Mouse (Mus musculus) lung, postnatal 0 days (tissue): ENCODE data around the gene Bmp8b. TPM values are rescaled to one million over a fixed set of nuclear protein-coding genes. Genes with fewer than 3 reads are reported as not detected.
"Not testable (repeated sequence)": the region's sequence is repeated elsewhere in the genome, so short reads cannot be mapped to it uniquely, and the experiment has no call there.

ENCODE experiments used
- ATAC-seq: fragments of 200-750 bp; cut with Nextera tagmentation; 2 replicates; pipeline ENCODE4 v1.8.0; 2017; ENCODE audit warnings: moderate library complexity
- DNase-seq: peaks from one replicate; pipeline ENCODE4 v3.0.0-alpha.2; 2016; ENCODE audit warnings: low spot score
- H3K27ac ChIP-seq: fragments of 300-500 bp; sonication (generic); 2 replicates; pipeline ENCODE4 v1.5.1; 2014; ENCODE audit warnings: antibody characterized with exemption, mild to moderate bottlenecking, low read length, mixed read lengths
- H3K27me3 ChIP-seq: fragments of 300-500 bp; sonication (generic); replicated peaks from 2 replicates; pipeline ENCODE4 v1.6.1; 2014; ENCODE audit warnings: low read length, mixed read lengths; ENCODE audit not compliant: insufficient read depth
- H3K36me3 ChIP-seq: fragments of 300-500 bp; sonication (generic); 2 replicates; pipeline ENCODE4 v1.6.1; 2014; ENCODE audit warnings: low read length, mixed read lengths; ENCODE audit not compliant: insufficient read depth
- H3K4me1 ChIP-seq: fragments of 300-500 bp; sonication (generic); 2 replicates; pipeline ENCODE4 v1.6.1; 2014; ENCODE audit warnings: antibody characterized with exemption, low read depth, low read length, mixed read lengths; ENCODE audit not compliant: insufficient read depth
- H3K4me2 ChIP-seq: fragments of 300-500 bp; sonication (generic); replicated peaks from 2 replicates; pipeline ENCODE4 v1.6.1; 2014; ENCODE audit warnings: low read depth, mild to moderate bottlenecking, low read length, moderate library complexity, mixed read lengths
- H3K4me3 ChIP-seq: fragments of 300-500 bp; sonication (generic); 2 replicates; pipeline ENCODE4 v1.5.1; 2014; ENCODE audit warnings: low read depth, low read length
- H3K9ac ChIP-seq: fragments of 300-500 bp; sonication (generic); replicated peaks from 2 replicates; pipeline ENCODE4 v1.6.1; 2014; ENCODE audit warnings: low read depth, mild to moderate bottlenecking
- H3K9me3 ChIP-seq: fragments of 300-500 bp; sonication (generic); 2 replicates; pipeline ENCODE4 v1.6.1; 2016; ENCODE audit warnings: low read length, mixed read lengths
- CTCF ChIP-seq: IDR thresholded peaks from 2 replicates; pipeline ENCODE4 v1.5.1; 2016; ENCODE audit warnings: antibody characterized with exemption, mild to moderate bottlenecking
- EP300 ChIP-seq: IDR thresholded peaks from 2 replicates; pipeline ENCODE4 v1.6.1; 2016; ENCODE audit warnings: antibody characterized with exemption, mild to moderate bottlenecking, control low read depth
- WGBS: fragments of 180-500 bp; shearing (Covaris S2); extraction: QIAGEN DNeasy Blood & Tissue Kit; methylation state at CpG from one replicate; pipeline ENCODE4 v1.1.7; 2014; 5-methylcytosine and 5-hydroxymethylcytosine counted together
- polyA plus RNA-seq: library from polyadenylated mRNA; unstranded; fragments of >200 nt; fragmentation: Nextera tagmentation; extraction: Ambion mirVana; gene quantifications from 2 replicates; pipeline ENCODE4 v1.2.1, GENCODE M21; 2015

Bmp8b gene
- polyA plus RNA-seq, 1 experiment from 2014 or later = 0.57 TPM

- ATAC-seq (no peak), DNase-seq (no peak)
- H3K4me1 ChIP-seq = no peaks in the 10 kb centered on the region
- TF ChIP-seq CTCF (no peak; the same call in 1 of the 2 replicates), EP300 (no peak)
- no peak overlapping the region for H3K4me2 ChIP-seq
- H3K27me3 ChIP-seq = no peaks in the 10 kb centered on the region
- WGBS = 87% methylated on average over 4 of the region's 4 CpGs
- H3K9me3 ChIP-seq = no peaks in the 10 kb centered on the region
- H3K9ac ChIP-seq = no peak overlapping the region
- H3K27ac ChIP-seq = no peak overlapping the region
- H3K36me3 ChIP-seq = no peaks in the 10 kb centered on the region
- H3K4me3 ChIP-seq = no peak overlapping the region
Measured at GRCm38 (mm10) chr4:123086381-123086780, 18.6 kb upstream of the Bmp8b start.

- no peaks in the 10 kb centered on the region for H3K9me3 ChIP-seq
- no peak for TF ChIP-seq EP300
- TF ChIP-seq CTCF = no peak
- no peak overlapping the region for H3K4me3 ChIP-seq
- no peak overlapping the region for H3K4me2 ChIP-seq
- H3K27ac ChIP-seq = no peak overlapping the region
- H3K9ac ChIP-seq = no peak overlapping the region
- DNase-seq (no peak), ATAC-seq (no peak)
- H3K27me3 ChIP-seq = no peaks in the 10 kb centered on the region
- WGBS = 71% methylated on average over 5 of the region's 5 CpGs
- no peaks in the 10 kb centered on the region for H3K36me3 ChIP-seq
- H3K4me1 ChIP-seq = no peaks in the 10 kb centered on the region
Measured at GRCm38 (mm10) chr4:123092621-123093020, 12.3 kb upstream of the Bmp8b start.

GRCm38 (mm10) chr4:123093064-123093776 is 11.7 kb upstream of the Bmp8b start:
- no peaks in the 10 kb centered on the region for H3K36me3 ChIP-seq
- peak overlapping the region; percentile 22 for H3K4me2 ChIP-seq
- no peak overlapping the region for H3K27ac ChIP-seq
- TF ChIP-seq CTCF = no peak
- peak; percentile 22; the same call in 1 of the 2 replicates for TF ChIP-seq EP300
- H3K9ac ChIP-seq = no peak overlapping the region
- DNase-seq = peak; percentile 78
- ATAC-seq = peak; percentile 97
- no peaks in the 10 kb centered on the region for H3K9me3 ChIP-seq
- no peaks in the 10 kb centered on the region for H3K4me1 ChIP-seq
- no peaks in the 10 kb centered on the region for H3K27me3 ChIP-seq
- H3K4me3 ChIP-seq = 0 out of 2 replicates have a peak overlapping the region, but pooled peaks have one; percentile 8
- 33% methylated on average over 17 of the region's 17 CpGs for whole genome bisulfite sequencing

DNA sequence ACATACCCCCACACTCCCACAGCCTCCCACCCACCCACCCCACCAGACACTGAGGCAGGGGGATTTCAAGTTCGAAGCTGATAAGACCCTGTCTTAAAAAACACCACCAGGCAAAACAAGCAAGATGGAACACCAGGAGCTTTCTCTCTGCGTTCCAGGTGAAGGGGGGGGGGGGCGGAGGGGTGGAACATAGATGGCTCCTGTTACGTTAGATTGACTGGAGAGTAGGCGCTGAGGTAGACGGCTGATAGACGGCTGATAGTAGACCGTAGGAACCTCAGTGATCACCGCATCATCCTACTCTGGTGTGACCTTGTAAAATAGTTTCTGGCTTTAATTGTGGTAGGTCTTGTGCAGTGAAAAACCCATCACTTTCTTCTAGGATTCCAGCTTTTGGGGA is 11.1 kb upstream of the Bmp8b start:
- no peak overlapping the region for H3K4me3 ChIP-seq
- no peaks in the 10 kb centered on the region for H3K27me3 ChIP-seq
- no peak overlapping the region for H3K27ac ChIP-seq
- no peak for TF ChIP-seq EP300
- TF ChIP-seq CTCF = no peak
- H3K36me3 ChIP-seq = no peaks in the 10 kb centered on the region
- H3K4me1 ChIP-seq = no peaks in the 10 kb centered on the region
- no peak for DNase-seq
- WGBS = 46% methylated on average over 8 of the region's 9 CpGs
- no peaks in the 10 kb centered on the region for H3K9me3 ChIP-seq
- H3K9ac ChIP-seq = no peak overlapping the region
- peak; percentile 46 for ATAC-seq
- peak overlapping the region; percentile 22 for H3K4me2 ChIP-seq

GRCm38 (mm10) chr4:123105451-123105790 is 456 bp downstream of the Bmp8b start:
- peaks cover 16% of the 10 kb centered on the region for H3K27me3 ChIP-seq
- 18% methylated on average over 24 of the region's 24 CpGs for WGBS
- no peak overlapping the region for H3K27ac ChIP-seq
- no peaks in the 10 kb centered on the region for H3K9me3 ChIP-seq
- H3K4me3 ChIP-seq = peak overlapping the region; percentile 28
- DNase-seq (no peak), ATAC-seq (peak; percentile 15; the same call in 1 of the 2 replicates)
- H3K4me2 ChIP-seq = peak overlapping the region; percentile 48
- no peak overlapping the region for H3K9ac ChIP-seq
- 0 out of 2 replicates have a peak, but pooled peaks cover 4% of the 10 kb centered on the region for H3K4me1 ChIP-seq
- no peaks in the 10 kb centered on the region for H3K36me3 ChIP-seq
- TF ChIP-seq EP300 (no peak), CTCF (no peak)

DNA sequence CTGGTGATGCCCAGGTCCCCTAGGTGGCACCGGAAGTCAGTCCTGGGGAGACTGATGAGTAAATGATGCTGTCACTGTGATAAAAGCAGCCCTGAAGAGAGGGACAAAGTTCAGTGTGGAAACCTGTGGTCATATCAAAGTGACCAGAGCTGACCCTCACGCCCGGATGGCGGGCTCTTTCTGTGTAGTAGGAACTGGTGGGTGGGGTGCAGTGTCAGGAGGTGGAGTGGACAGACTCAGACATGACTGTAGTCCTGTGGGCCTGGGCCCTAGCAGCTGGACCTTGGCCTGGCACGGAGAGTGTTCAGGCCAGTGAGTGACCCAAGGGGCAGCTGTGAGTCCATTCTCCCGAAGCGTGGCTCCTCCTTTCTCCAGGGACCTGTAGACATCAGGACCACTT is 964 bp downstream of the Bmp8b start:
- H3K36me3 ChIP-seq, H3K27ac ChIP-seq, ATAC-seq, H3K4me3 ChIP-seq, H3K9ac ChIP-seq, H3K4me2 ChIP-seq, H3K4me1 ChIP-seq, DNase-seq, H3K9me3 ChIP-seq: not testable (repeated sequence)
- WGBS = 74% methylated on average over 6 of the region's 7 CpGs
- H3K27me3 ChIP-seq = peaks cover 16% of the 10 kb centered on the region
